Mouse (Mus musculus) liver, adult 2 months (tissue): ENCODE measurements around the gene Arpc1a. TPM values are rescaled to one million over a fixed set of nuclear protein-coding genes. Genes with fewer than 3 reads are reported as not detected.
A peak's percentile ranks its signal among the peaks of the same experiment; 100 is the strongest.

Experiments
- DNase-seq: peaks from one replicate; pipeline ENCODE4 v3.0.0-alpha.2; 2011; ENCODE audit warnings: low read depth, low spot score; ENCODE audit errors: extremely low read depth
- H3K27ac ChIP-seq: fragments of 200-500 bp; replicated peaks from 2 replicates; pipeline ENCODE4 v1.5.1; 2012; ENCODE audit warnings: low read depth, mild to moderate bottlenecking, control low read depth, inconsistent platforms, low read length; ENCODE audit not compliant: insufficient read depth
- H3K27me3 ChIP-seq: fragments of 200-500 bp; 2 replicates; pipeline ENCODE4 v1.6.1; 2012; ENCODE audit warnings: mild to moderate bottlenecking, moderate library complexity, low read length, inconsistent platforms; ENCODE audit not compliant: control insufficient read depth, insufficient read depth
- H3K36me3 ChIP-seq: fragments of 200-500 bp; 2 replicates; pipeline ENCODE4 v1.6.1; 2012; ENCODE audit warnings: low read length, inconsistent platforms; ENCODE audit not compliant: control insufficient read depth, insufficient read depth
- H3K4me1 ChIP-seq: fragments of 200-500 bp; 2 replicates; pipeline ENCODE4 v1.6.1; 2011; ENCODE audit warnings: low read length; ENCODE audit not compliant: control insufficient read depth, insufficient read depth
- H3K4me3 ChIP-seq: fragments of 200-500 bp; 2 replicates; pipeline ENCODE4 v1.5.1; 2011; ENCODE audit warnings: low read depth, mild to moderate bottlenecking, control low read depth, low read length, moderate library complexity; ENCODE audit not compliant: insufficient read depth
- H3K79me2 ChIP-seq: fragments of 200-500 bp; 2 replicates; pipeline ENCODE4 v1.6.1; 2012; ENCODE audit warnings: inconsistent platforms, mild to moderate bottlenecking, low read length, moderate library complexity; ENCODE audit not compliant: control insufficient read depth, insufficient read depth
- H3K9ac ChIP-seq: fragments of 200-500 bp; 2 replicates; pipeline ENCODE4 v1.6.1; 2012; ENCODE audit warnings: low read depth, mild to moderate bottlenecking, control low read depth, inconsistent platforms, low read length
- CTCF ChIP-seq: fragments of 200-500 bp; IDR thresholded peaks from 2 replicates; pipeline ENCODE4 v1.5.1; 2011; ENCODE audit warnings: low read depth, low read length, control low read depth
- POLR2A ChIP-seq: fragments of 200-500 bp; IDR thresholded peaks from 2 replicates; pipeline ENCODE4 v1.6.1; 2011; ENCODE audit warnings: low read length, control low read depth; ENCODE audit not compliant: insufficient read depth; ENCODE audit errors: extremely low read depth
- WGBS: fragments of 180-500 bp; shearing (Covaris S2); methylation state at CpG from one replicate; pipeline ENCODE4 v1.1.7; 2018; 5-methylcytosine and 5-hydroxymethylcytosine counted together
- polyA plus RNA-seq: library from polyadenylated mRNA; depleted of rRNA; stranded (reverse); fragments of >200 nt; gene quantifications from 2 replicates; pipeline ENCODE4 v1.2.3, GENCODE M21; 2012
- total RNA-seq: library from RNA; depleted of rRNA; stranded (reverse); fragments of >200 nt; gene quantifications from 2 replicates; pipeline ENCODE4 v1.2.3, GENCODE M21; 2014

The Arpc1a gene
- total and polyA plus RNA-seq, 2 experiments: 36.0 to 64.7 TPM

DNA sequence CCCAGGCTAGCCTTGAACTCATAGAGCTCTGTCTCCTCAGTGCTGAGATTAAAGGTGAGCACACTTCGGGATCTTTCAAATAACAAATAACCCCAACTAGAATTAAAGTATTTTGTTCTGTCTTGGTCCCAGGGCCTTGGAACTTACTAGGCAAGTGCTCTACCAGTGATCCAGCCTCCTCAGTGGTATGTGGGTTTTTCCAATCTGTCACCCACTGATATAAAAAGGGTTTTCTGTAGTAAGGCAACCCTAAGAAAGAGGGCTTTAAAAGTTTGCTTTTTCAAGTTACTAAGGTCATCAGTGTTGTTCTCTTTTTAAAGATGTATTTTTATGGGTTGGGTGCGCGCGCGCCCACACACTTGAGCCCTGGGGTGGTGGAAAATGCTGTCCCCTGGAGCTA, 32.1 kb downstream of the Arpc1a start:
- H3K9ac ChIP-seq: no peak overlapping the region
- H3K27ac ChIP-seq: peak overlapping the region; percentile 60; the same call in 1 of the 2 replicates
- peaks cover 2% of the 10 kb centered on the region; the same call in 1 of the 2 replicates for H3K4me1 ChIP-seq
- no peak overlapping the region for H3K4me3 ChIP-seq
- H3K79me2 ChIP-seq: peaks cover 5% of the 10 kb centered on the region; the same call in 1 of the 2 replicates
- DNase-seq: no peak
- no peaks in the 10 kb centered on the region for H3K36me3 ChIP-seq
- no peak for TF ChIP-seq CTCF
- H3K27me3 ChIP-seq: no peaks in the 10 kb centered on the region
- WGBS: 81% methylated on average over 5 of the region's 5 CpGs

DNA sequence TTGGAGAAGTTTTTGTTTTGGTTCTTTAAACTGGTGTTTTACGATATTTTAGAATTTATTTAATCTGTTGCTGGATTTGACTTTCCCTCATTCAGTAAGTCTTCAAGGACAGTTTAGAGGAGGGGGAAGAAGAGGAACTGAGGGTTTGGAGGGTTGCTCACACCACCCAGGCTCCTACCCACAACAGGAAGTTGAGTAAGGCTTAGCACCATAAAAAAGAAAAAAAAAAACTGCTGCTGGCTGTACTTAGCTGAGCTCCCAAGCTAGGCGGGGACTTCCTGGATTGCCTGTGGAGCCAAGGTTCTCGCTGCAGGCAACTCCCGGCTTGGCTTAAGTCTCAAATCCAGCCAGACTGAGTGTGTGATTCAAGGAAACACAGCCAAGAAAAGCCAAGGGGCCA, 32.7 kb downstream of the Arpc1a start:
- no peak overlapping the region; the same call in 1 of the 2 replicates for H3K4me3 ChIP-seq
- DNase-seq: peak; percentile 49
- H3K4me1 ChIP-seq: peaks cover 2% of the 10 kb centered on the region; the same call in 1 of the 2 replicates
- H3K27me3 ChIP-seq: no peaks in the 10 kb centered on the region
- no peaks in the 10 kb centered on the region for H3K36me3 ChIP-seq
- 40% methylated on average over 4 of the region's 4 CpGs for WGBS
- TF ChIP-seq POLR2A (no peak), CTCF (no peak)
- H3K79me2 ChIP-seq: peaks cover 5% of the 10 kb centered on the region; the same call in 1 of the 2 replicates
- peak overlapping the region; percentile 60 for H3K27ac ChIP-seq
- no peak overlapping the region for H3K9ac ChIP-seq

DNA sequence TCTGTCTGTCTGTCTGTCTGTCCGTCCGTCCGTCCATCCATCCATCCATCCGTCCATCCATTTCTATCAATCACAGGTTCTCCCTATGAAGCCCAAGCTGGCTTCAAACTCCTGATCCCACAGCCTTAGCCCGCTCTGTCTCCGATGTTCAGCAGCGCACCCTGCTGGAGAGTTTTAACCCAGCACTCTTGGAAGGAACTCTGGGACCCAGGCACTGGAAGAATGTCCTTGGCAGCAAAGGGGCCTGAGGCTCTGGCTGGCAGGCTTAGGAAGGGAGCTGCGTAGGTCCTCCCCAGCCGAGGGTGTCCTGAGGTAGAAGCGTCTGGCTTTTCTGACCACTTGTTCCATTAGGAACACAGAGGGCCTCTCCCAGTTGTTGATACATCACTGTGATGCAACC, 33.3 kb downstream of the Arpc1a start:
- Histone ChIP-seq H3K4me3 (no peak overlapping the region; the same call in 1 of the 2 replicates), H3K4me1 (peaks cover 2% of the 10 kb centered on the region; the same call in 1 of the 2 replicates), H3K79me2 (peaks cover 5% of the 10 kb centered on the region; the same call in 1 of the 2 replicates), H3K27ac (peak overlapping the region; percentile 56), H3K9ac (0 out of 2 replicates have a peak overlapping the region, but pooled peaks have one; percentile 22), H3K36me3 (no peaks in the 10 kb centered on the region), H3K27me3 (no peaks in the 10 kb centered on the region)
- TF ChIP-seq CTCF: peak; percentile 81
- TF ChIP-seq POLR2A: no peak
- WGBS: 63% methylated on average over 10 of the region's 10 CpGs
- DNase-seq: no peak

DNA sequence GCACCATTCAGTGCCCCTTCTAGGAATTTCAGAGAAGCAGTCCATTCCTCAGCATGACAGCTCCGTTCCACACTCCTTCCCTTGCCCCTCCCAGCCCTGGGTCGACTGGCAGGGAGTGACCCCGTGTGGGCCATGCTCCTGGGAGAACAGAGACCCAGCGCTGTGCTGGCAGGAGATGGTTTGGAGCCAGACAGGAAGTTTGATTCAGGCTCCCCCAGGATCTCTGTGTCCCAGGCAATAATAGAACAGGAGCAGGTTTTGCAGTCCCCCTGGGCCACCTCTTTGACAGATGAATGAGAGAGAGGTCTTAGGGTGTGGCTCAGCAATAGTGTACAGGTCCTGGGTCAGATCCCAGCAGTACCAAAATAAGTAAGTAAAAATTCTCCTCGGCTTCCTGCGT, 34.4 kb downstream of the Arpc1a start:
- TF ChIP-seq CTCF (no peak), POLR2A (no peak)
- no peaks in the 10 kb centered on the region for H3K27me3 ChIP-seq
- DNase-seq: no peak
- peaks cover 5% of the 10 kb centered on the region; the same call in 1 of the 2 replicates for H3K79me2 ChIP-seq
- no peak overlapping the region for H3K27ac ChIP-seq
- H3K36me3 ChIP-seq: no peaks in the 10 kb centered on the region
- 69% methylated on average over 6 of the region's 6 CpGs for WGBS
- no peak overlapping the region for H3K4me3 ChIP-seq
- H3K9ac ChIP-seq: no peak overlapping the region
- peaks cover 2% of the 10 kb centered on the region; the same call in 1 of the 2 replicates for H3K4me1 ChIP-seq

DNA sequence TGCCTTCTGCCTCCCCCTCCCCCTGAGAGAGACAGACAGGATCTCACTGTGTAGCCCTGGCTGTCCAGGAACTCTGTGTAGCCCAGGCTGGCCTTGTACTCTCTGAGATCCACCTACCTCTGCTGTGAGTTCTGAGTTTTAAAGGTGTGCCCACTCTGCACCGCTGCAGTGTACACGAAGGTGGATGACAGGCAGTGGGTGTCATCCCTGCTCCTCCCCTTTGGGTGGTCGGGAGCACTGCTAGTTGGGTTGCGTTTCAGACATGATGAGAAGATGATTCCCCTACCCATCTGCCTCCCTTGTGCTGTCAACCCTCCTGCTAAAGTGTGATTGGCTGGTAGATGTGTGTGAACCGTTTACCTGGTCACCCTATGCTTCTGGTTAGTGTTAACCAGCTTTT, 34.8 kb downstream of the Arpc1a start:
- Histone ChIP-seq H3K9ac (no peak overlapping the region), H3K36me3 (no peaks in the 10 kb centered on the region), H3K79me2 (peaks cover 5% of the 10 kb centered on the region; the same call in 1 of the 2 replicates), H3K27me3 (no peaks in the 10 kb centered on the region), H3K27ac (no peak overlapping the region), H3K4me1 (peaks cover 2% of the 10 kb centered on the region; the same call in 1 of the 2 replicates), H3K4me3 (no peak overlapping the region)
- no peak for DNase-seq
- TF ChIP-seq CTCF: no peak
- no peak for TF ChIP-seq POLR2A
- WGBS: 94% methylated on average over 5 of the region's 5 CpGs

DNA sequence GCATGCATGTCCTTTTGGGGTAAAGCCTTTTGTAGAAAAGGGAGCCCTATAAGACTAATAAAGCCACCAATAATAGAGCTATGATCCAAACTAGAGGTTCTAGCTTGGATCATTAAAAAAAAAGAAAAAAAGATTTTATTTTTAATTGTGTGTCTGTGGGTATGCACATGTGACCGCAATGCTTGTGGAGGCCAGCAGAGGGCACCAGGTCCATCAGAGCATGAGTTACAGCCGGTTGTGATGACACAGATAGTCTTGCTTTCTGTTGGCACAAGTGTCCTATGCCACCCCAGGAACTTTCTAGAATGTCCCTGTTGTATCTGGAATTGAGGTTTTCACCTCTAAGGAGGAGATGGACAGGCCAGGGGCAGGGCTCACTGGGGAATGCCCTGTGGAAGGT, 35.8 kb downstream of the Arpc1a start:
- H3K36me3 ChIP-seq: no peaks in the 10 kb centered on the region; the same call in 1 of the 2 replicates
- 93% methylated on average over 2 of the region's 2 CpGs for WGBS
- TF ChIP-seq CTCF: peak; percentile 70
- no peak for TF ChIP-seq POLR2A
- H3K79me2 ChIP-seq: peaks cover 5% of the 10 kb centered on the region; the same call in 1 of the 2 replicates
- H3K9ac ChIP-seq: no peak overlapping the region
- no peak overlapping the region for H3K27ac ChIP-seq
- H3K4me3 ChIP-seq: no peak overlapping the region
- H3K4me1 ChIP-seq: peaks cover 2% of the 10 kb centered on the region; the same call in 1 of the 2 replicates
- no peak for DNase-seq
- no peaks in the 10 kb centered on the region for H3K27me3 ChIP-seq
